Mouse (Mus musculus) forebrain, embryonic 14.5 days (tissue): ENCODE data around the gene Dok5. TPM values are rescaled to one million over a fixed set of nuclear protein-coding genes. Genes with fewer than 3 reads are reported as not detected.
A peak's percentile ranks its signal among the peaks of the same experiment; 100 is the strongest.

Experiments used
- ATAC-seq: fragments of 200-750 bp; cut with Nextera tagmentation; 2 replicates; pipeline ENCODE4 v1.8.0; 2017; ENCODE audit warnings: mild to moderate bottlenecking, moderate library complexity
- DNase-seq: peaks from one replicate; pipeline ENCODE4 v3.0.0-alpha.2; 2015; ENCODE audit warnings: low spot score
- H3K27ac ChIP-seq: fragments of 300-500 bp; sonication (generic); 2 replicates; pipeline ENCODE4 v1.5.1; 2014; ENCODE audit warnings: low read depth, mild to moderate bottlenecking, control low read depth, low read length, moderate library complexity
- H3K27me3 ChIP-seq: fragments of 300-500 bp; sonication (generic); replicated peaks from 2 replicates; pipeline ENCODE4 v1.6.1; 2014; ENCODE audit warnings: low read length, control low read depth, mixed read lengths; ENCODE audit not compliant: control insufficient read depth, insufficient read depth
- H3K36me3 ChIP-seq: fragments of 300-500 bp; sonication (generic); 2 replicates; pipeline ENCODE4 v1.6.1; 2014; ENCODE audit warnings: low read length, control low read depth; ENCODE audit not compliant: control insufficient read depth, insufficient read depth
- H3K4me1 ChIP-seq: fragments of 300-500 bp; sonication (generic); 2 replicates; pipeline ENCODE4 v1.6.1; 2014; ENCODE audit warnings: antibody characterized with exemption, low read length, control low read depth; ENCODE audit not compliant: control insufficient read depth, insufficient read depth
- H3K4me2 ChIP-seq: fragments of 300-500 bp; sonication (generic); 2 replicates; pipeline ENCODE4 v1.6.1; 2014; ENCODE audit warnings: mild to moderate bottlenecking, control low read depth, low read length
- H3K4me3 ChIP-seq: fragments of 300-500 bp; sonication (generic); 2 replicates; pipeline ENCODE4 v1.5.1; 2014; ENCODE audit warnings: low read depth, low read length, control low read depth
- H3K9ac ChIP-seq: fragments of 300-500 bp; sonication (generic); 2 replicates; pipeline ENCODE4 v1.6.1; 2014; ENCODE audit warnings: mild to moderate bottlenecking, low read length, control low read depth, moderate library complexity
- H3K9me3 ChIP-seq: fragments of 300-500 bp; sonication (generic); replicated peaks from 2 replicates; pipeline ENCODE4 v1.6.1; 2016; ENCODE audit warnings: low read length, control low read depth, mixed read lengths; ENCODE audit not compliant: control insufficient read depth
- WGBS: fragments of 180-500 bp; shearing (Covaris S2); extraction: QIAGEN DNeasy Blood & Tissue Kit; methylation state at CpG from one replicate; pipeline ENCODE4 v1.1.7; 2014; 5-methylcytosine and 5-hydroxymethylcytosine counted together
- polyA plus RNA-seq: library from polyadenylated mRNA; unstranded; fragments of >200 nt; fragmentation: Nextera tagmentation; extraction: Ambion mirVana; gene quantifications from 2 replicates; pipeline ENCODE4 v1.2.1, GENCODE M21; 2014

Dok5 gene
- polyA plus RNA-seq, 1 experiment from 2014 or later: 41.8 TPM

DNA sequence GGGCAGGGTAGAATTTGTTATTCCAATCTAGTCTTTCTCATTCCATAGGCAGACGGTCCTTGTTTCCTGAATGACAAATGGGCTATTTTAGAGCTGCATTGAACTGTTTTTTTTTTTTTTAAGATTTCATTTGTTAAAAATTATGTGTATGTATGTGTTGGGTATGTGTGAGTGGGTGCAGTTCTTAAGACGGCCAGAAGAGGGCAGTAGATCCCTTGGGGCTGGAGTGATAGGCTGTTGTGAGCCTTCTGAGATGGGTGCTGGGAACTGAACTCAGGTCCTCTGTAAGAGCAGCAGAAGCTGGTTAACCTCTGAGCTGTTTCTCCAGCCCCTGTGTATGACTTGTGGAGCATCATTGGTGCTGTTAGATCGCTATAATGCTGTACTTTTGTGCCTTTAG, 63.6 kb downstream of the Dok5 start:
- H3K4me2 ChIP-seq: no peak overlapping the region
- H3K27ac ChIP-seq: no peak overlapping the region
- no peaks in the 10 kb centered on the region for H3K36me3 ChIP-seq
- ATAC-seq: no peak
- no peak overlapping the region for H3K4me3 ChIP-seq
- H3K4me1 ChIP-seq: no peaks in the 10 kb centered on the region; the same call in 1 of the 2 replicates
- 86% methylated on average over 3 of the region's 3 CpGs for WGBS
- H3K27me3 ChIP-seq: no peaks in the 10 kb centered on the region
- H3K9ac ChIP-seq: no peak overlapping the region
- H3K9me3 ChIP-seq: no peaks in the 10 kb centered on the region
- DNase-seq: no peak

DNA sequence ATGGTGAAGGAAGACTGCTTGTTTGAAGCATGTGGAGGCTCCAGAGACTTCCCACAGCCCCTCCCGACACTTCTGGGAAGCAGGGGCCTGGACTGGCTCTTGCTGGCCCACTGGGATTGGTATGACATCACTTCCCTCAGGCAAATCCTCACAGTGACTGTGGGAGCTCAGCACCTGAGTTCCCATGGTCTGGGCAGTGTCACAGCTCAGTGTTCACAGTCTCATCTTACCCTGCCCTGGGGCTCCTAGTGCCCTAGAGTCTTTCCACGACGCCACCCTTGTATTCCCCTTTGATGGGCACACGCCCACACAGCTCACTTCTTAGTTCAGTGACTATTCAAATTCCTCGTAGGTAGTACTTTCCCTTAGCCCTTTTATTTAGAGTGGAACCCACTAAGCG, 71.4 kb downstream of the Dok5 start:
- WGBS: 85% methylated on average over 6 of the region's 6 CpGs
- DNase-seq (no peak), ATAC-seq (no peak)
- Histone ChIP-seq H3K36me3 (no peaks in the 10 kb centered on the region), H3K27ac (no peak overlapping the region), H3K9ac (no peak overlapping the region), H3K4me1 (peaks cover 10% of the 10 kb centered on the region), H3K4me3 (no peak overlapping the region), H3K9me3 (no peaks in the 10 kb centered on the region), H3K4me2 (no peak overlapping the region), H3K27me3 (no peaks in the 10 kb centered on the region)

DNA sequence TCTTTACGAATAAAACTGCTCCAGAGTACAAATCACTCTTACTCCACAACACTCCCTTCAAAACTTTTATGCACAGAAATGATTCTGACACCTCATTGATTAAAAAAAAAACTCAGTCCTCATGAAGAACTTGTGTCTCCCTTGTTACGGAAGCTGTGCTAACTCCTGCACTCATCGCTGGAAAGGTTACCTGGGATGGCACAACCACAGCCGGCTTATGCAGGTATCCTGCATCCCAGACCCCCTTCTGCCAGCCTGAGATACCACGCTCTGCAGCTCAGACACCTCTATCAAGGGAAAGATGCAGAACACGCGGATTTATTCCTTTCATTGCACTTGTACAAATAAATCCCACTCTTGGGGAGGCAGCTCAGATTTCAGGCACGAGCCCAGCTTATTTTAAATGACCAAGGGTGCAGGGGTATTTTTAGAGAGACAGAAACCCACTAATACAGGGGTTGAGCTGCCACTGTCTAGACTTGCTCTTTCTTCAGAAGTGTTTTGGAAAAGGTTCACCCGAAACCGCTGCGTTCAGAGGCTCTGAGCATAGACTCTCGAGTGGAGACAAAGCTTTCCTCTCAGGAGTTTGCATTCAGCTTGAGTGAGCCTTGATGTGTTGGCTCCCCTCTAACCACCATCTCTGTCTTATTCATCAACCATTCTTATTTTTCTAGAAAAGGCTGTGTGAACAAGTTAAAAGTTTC, 76.1 kb downstream of the Dok5 start:
- no peaks in the 10 kb centered on the region for H3K27me3 ChIP-seq
- DNase-seq: peak; percentile 70
- no peak overlapping the region for H3K4me3 ChIP-seq
- ATAC-seq: peak; percentile 68
- peak overlapping the region; percentile 62; the same call in 1 of the 2 replicates for H3K27ac ChIP-seq
- no peaks in the 10 kb centered on the region for H3K9me3 ChIP-seq
- no peaks in the 10 kb centered on the region for H3K36me3 ChIP-seq
- peak overlapping the region; percentile 29 for H3K9ac ChIP-seq
- peaks cover 20% of the 10 kb centered on the region for H3K4me1 ChIP-seq
- H3K4me2 ChIP-seq: no peak overlapping the region
- 33% methylated on average over 12 of the region's 12 CpGs for WGBS

DNA sequence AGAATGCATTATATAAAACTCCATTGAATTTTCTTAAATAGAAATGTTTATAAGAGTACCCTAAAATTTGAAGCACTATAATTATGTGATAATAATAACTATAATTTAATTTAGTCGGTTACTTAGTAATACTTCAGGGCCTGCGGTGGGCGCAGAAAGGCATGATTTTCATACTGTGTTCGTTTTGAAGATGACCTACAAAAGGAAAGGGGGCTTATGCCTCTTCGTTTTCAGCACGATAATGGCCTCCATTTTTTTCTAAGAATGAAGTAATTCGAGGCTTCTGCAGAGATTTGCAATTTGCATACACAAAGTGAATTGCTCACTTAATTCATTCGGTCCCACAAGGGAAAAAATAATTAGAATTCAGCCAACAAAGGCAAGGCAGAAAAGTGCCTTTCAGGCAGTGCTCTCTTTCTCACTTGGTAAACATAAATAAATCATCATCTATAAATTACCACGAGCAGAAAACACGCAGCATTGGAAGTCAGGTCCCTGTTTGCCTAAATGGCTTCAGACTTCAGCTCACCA, 76.7 kb downstream of the Dok5 start:
- Histone ChIP-seq H3K9ac (no peak overlapping the region), H3K36me3 (no peaks in the 10 kb centered on the region), H3K9me3 (no peaks in the 10 kb centered on the region), H3K27ac (peak overlapping the region; percentile 62; the same call in 1 of the 2 replicates), H3K4me1 (peaks cover 20% of the 10 kb centered on the region), H3K4me3 (no peak overlapping the region), H3K4me2 (no peak overlapping the region), H3K27me3 (no peaks in the 10 kb centered on the region)
- peak; percentile 83 for DNase-seq
- 7% methylated on average over 10 of the region's 10 CpGs for WGBS
- ATAC-seq: peak; percentile 61

DNA sequence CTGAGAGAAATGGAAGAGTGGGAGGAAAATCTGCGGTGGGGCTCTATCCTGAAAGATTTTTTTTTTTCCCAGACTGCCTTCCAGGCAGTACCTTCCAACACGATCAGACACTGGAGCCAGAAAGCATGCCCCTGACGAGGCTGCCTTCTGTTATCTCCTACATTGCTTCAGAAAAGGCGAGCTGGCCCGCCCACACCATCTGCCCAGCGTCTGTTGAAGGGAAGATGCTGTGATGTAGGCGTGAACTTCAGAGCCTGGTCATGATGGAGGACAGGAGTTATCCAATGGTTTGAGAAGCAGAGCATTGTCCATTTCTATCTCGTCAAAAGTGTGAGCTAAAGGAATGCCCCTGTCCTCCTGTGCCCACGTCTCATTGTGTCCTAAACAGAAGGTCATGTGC, 79.7 kb downstream of the Dok5 start:
- peak; percentile 68 for DNase-seq
- H3K4me1 ChIP-seq: peaks cover 20% of the 10 kb centered on the region
- H3K4me3 ChIP-seq: no peak overlapping the region
- no peaks in the 10 kb centered on the region for H3K36me3 ChIP-seq
- no peak overlapping the region for H3K4me2 ChIP-seq
- H3K27me3 ChIP-seq: no peaks in the 10 kb centered on the region
- H3K9me3 ChIP-seq: no peaks in the 10 kb centered on the region
- no peak; the same call in 1 of the 2 replicates for ATAC-seq
- no peak overlapping the region for H3K9ac ChIP-seq
- peak overlapping the region; percentile 1; the same call in 1 of the 2 replicates for H3K27ac ChIP-seq
- WGBS: 75% methylated on average over 9 of the region's 9 CpGs

DNA sequence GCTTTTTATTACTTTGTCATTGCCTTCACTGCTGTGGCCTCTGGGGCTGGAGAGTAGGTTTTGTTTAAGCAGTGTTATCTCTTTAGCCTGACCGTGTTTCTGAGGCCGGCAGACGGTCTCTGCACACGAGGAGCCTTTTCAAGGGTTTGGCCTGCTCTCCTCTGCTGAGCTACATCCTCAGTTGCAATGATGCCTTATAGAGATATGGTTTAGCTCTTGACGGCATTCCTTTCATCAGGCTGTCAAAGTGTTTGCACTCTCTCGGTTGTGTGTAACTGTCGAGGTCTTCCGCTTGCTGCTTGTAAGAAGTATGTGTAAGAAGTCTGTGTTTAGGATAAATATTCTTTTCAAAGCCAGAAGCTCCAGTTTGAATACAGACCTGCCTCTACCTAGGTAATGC, 84.7 kb downstream of the Dok5 start:
- 73% methylated on average over 8 of the region's 8 CpGs for WGBS
- Histone ChIP-seq H3K9ac (no peak overlapping the region), H3K27me3 (no peaks in the 10 kb centered on the region), H3K4me2 (no peak overlapping the region), H3K4me1 (no peaks in the 10 kb centered on the region), H3K9me3 (peaks cover 7% of the 10 kb centered on the region; the same call in 1 of the 2 replicates), H3K27ac (no peak overlapping the region), H3K36me3 (no peaks in the 10 kb centered on the region), H3K4me3 (no peak overlapping the region)
- DNase-seq: no peak
- no peak for ATAC-seq

DNA sequence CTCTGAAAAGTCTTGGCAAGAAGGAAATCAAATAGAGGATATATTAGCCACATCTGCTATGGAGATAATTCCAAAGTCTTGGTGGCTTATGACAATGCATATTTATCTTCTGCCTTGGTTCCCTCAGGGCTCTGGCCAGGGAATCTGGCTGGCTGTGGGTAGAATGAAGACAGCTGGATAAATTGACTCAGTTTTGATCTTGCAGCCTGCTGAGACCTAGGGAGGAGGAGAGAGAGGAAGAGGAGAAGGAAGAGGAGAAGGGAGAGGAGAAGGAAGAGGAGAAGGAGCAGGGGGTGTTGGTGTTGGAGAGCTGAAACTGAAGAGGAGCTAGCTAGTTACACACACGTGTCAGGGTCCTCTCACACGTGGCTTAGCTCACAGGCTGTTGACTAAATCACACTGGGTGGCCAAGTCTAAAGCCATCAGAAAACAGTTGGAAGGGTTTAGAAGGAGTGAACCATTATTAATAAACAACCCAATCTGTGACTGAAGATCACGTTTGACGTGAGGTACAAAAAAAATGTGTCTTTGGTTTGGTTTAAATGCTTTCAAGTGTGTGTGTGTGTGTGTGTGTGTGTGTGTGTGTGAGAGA, 85.6 kb downstream of the Dok5 start:
- H3K9ac ChIP-seq: no peak overlapping the region
- no peak overlapping the region for H3K4me2 ChIP-seq
- H3K9me3 ChIP-seq: peaks cover 10% of the 10 kb centered on the region; the same call in 1 of the 2 replicates
- H3K4me3 ChIP-seq: no peak overlapping the region
- H3K27ac ChIP-seq: no peak overlapping the region
- no peak for DNase-seq
- 81% methylated on average over 4 of the region's 4 CpGs for WGBS
- ATAC-seq: no peak
- H3K4me1 ChIP-seq: no peaks in the 10 kb centered on the region
- H3K27me3 ChIP-seq: no peaks in the 10 kb centered on the region
- H3K36me3 ChIP-seq: no peaks in the 10 kb centered on the region

DNA sequence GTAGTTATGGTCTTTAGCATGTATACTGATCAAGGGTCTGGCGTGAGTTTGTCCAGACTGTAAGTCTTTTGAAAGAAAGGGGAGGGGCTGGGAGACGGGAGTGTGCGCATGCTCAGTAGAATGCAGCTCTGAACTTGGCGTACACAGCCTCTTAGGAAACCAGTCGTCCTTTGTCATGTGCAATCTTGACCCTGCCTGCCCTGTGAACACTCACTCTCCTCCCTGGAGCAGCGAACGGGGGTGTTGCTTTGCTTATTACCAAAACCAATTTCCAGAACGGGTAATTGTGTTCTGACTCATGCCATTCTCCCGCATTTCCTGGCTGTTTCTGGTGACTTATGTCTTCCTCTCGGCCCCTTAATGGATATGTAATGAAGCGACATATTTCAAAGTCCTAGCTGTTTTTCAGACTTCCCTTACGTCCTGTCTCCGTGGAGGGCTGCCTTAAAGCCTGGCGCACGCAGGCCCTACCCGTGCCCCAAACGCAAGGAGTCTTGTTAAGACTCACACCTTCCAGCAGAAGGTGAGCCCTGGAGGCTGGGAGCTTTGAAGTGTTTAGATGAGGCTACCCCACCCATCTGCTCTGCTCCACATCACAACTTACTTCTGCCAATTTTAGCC, 95.3 kb downstream of the Dok5 start:
- no peak for DNase-seq
- Histone ChIP-seq H3K4me3 (no peak overlapping the region), H3K9ac (no peak overlapping the region), H3K27ac (no peak overlapping the region), H3K9me3 (no peaks in the 10 kb centered on the region), H3K4me2 (no peak overlapping the region), H3K36me3 (no peaks in the 10 kb centered on the region), H3K4me1 (peaks cover 5% of the 10 kb centered on the region; the same call in 1 of the 2 replicates), H3K27me3 (no peaks in the 10 kb centered on the region)
- ATAC-seq: no peak
- WGBS: 74% methylated on average over 17 of the region's 17 CpGs
